Mouse (Mus musculus): ENCODE measurements around the gene Trit1.
"Not testable (repeated sequence)": the region's sequence is repeated elsewhere in the genome, so short reads cannot be mapped to it uniquely, and the experiment has no call there.

Gene Trit1

GRCm38 (mm10) chr4:122998537-122999262 is 17.7 kb upstream of the Trit1 start:
- no peak for DNase-seq (ENCODE audit: low spot score)

- no peak for DNase-seq (ENCODE audit: low spot score)
Measured at GRCm38 (mm10) chr4:122999263-122999691, 17.1 kb upstream of the Trit1 start.

- DNase-seq (ENCODE audit: low spot score), result no peak
Measured at GRCm38 (mm10) chr4:123000130-123000529, 16.3 kb upstream of the Trit1 start.

GRCm38 (mm10) chr4:123000617-123001342 is 15.6 kb upstream of the Trit1 start:
- no peak for DNase-seq (ENCODE audit: low spot score)

GRCm38 (mm10) chr4:123005054-123005966 is 11.1 kb upstream of the Trit1 start:
- no peak for DNase-seq (ENCODE audit: low spot score)

GRCm38 (mm10) chr4:123012501-123012900 is 3.9 kb upstream of the Trit1 start:
- DNase-seq (ENCODE audit: low spot score), result not testable (repeated sequence)

- no peak for DNase-seq (ENCODE audit: low spot score)
Measured at GRCm38 (mm10) chr4:123013346-123013945, 3.0 kb upstream of the Trit1 start.

GRCm38 (mm10) chr4:123013949-123014406 is 2.4 kb upstream of the Trit1 start:
- no peak for DNase-seq (ENCODE audit: low spot score)

- no peak for DNase-seq (ENCODE audit: low spot score)
Measured at GRCm38 (mm10) chr4:123014501-123015282, 1.7 kb upstream of the Trit1 start.

GRCm38 (mm10) chr4:123021591-123021990 is 5.2 kb downstream of the Trit1 start:
- DNase-seq (ENCODE audit: low spot score), result no peak

- no peak for DNase-seq (ENCODE audit: low spot score)
Measured at GRCm38 (mm10) chr4:123022896-123023295, 6.5 kb downstream of the Trit1 start.

GRCm38 (mm10) chr4:123025418-123025817 is 9.0 kb downstream of the Trit1 start:
- no peak for DNase-seq (ENCODE audit: low spot score)

- DNase-seq (ENCODE audit: low spot score), result no peak
Measured at GRCm38 (mm10) chr4:123026161-123026560, 9.8 kb downstream of the Trit1 start.

- no peak for DNase-seq (ENCODE audit: low spot score)
Measured at GRCm38 (mm10) chr4:123026597-123026996, 10.2 kb downstream of the Trit1 start.

GRCm38 (mm10) chr4:123034841-123035240 is 18.4 kb downstream of the Trit1 start:
- DNase-seq (ENCODE audit: low spot score), result no peak

- DNase-seq (ENCODE audit: low spot score), result no peak
Measured at GRCm38 (mm10) chr4:123035636-123036035, 19.2 kb downstream of the Trit1 start.

- DNase-seq (ENCODE audit: low spot score), result no peak
Measured at GRCm38 (mm10) chr4:123036710-123037109, 20.3 kb downstream of the Trit1 start.

- DNase-seq (ENCODE audit: low spot score), result no peak
Measured at GRCm38 (mm10) chr4:123041131-123041530, 24.7 kb downstream of the Trit1 start.

GRCm38 (mm10) chr4:123043858-123044257 is 27.5 kb downstream of the Trit1 start:
- DNase-seq (ENCODE audit: low spot score), result no peak

- no peak for DNase-seq (ENCODE audit: low spot score)
Measured at GRCm38 (mm10) chr4:123044842-123045241, 28.4 kb downstream of the Trit1 start.

- DNase-seq (ENCODE audit: low spot score), result no peak
Measured at GRCm38 (mm10) chr4:123046300-123046699, 29.9 kb downstream of the Trit1 start.

Measured in ovary, adult 18-20 months (tissue).